Mouse (Mus musculus): ENCODE measurements at regions not wholly inside any gene's neighbourhood (a gene's known extent, or its start where the extent isn't known, plus 50 kb on each side); places are given as distances from the start of the nearest gene placed in this dataset.

DNA sequence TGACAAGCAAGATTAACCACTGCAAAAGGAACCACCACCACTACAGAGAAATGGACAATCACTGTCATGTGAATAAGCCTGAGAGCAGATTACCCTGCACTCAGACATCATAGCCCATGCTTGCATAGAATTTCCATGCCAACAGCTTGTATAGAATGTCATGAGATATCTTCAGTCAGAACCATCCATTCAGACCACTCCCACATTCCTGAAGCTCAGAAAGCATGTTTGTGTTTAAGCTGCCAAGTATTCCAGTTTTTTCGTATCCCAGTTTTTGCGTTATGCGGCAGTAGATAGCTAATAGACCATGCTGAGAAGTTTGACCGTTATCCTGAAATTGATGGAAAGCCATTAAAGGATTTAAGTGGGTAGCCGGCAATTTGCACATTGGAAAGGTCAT, 155.8 kb upstream of the Snx19 start:
- Histone ChIP-seq H3K27ac (ENCODE audit: control insufficient read depth, low read depth, low read length) (no peak overlapping the region), H3K4me3 (ENCODE audit: control insufficient read depth in 1 of 2, insufficient read depth in 1 of 2, low read depth in 2 of 2, low read length in 2 of 2) (no peak overlapping the region), H3K36me3 (ENCODE audit: control insufficient read depth in 1 of 2, insufficient read depth in 2 of 2, low read length in 2 of 2) (no peaks in the 10 kb centered on the region), H3K27me3 (ENCODE audit: control insufficient read depth in 1 of 2, insufficient read depth in 2 of 2, low read length in 2 of 2) (no peaks in the 10 kb centered on the region), H3K9ac (ENCODE audit: control insufficient read depth, low read depth, low read length, poor library complexity, severe bottlenecking) (no peak overlapping the region), H3K79me2 (ENCODE audit: control insufficient read depth, insufficient read depth, low read length, poor library complexity) (no peaks in the 10 kb centered on the region), H3K9me3 (replicated peaks; ENCODE audit: insufficient read depth, low read length) (no peaks in the 10 kb centered on the region), H3K4me1 (ENCODE audit: control insufficient read depth in 1 of 2, insufficient read depth in 2 of 2, low read length in 2 of 2) (no peaks in the 10 kb centered on the region)
- no peak for DNase-seq (ENCODE audit: low read depth, low spot score)
- TF ChIP-seq USF2 (IDR thresholded peaks at IDR 0.05; ENCODE audit: borderline replicate concordance in 1 of 2, insufficient read depth in 1 of 2, low read depth in 1 of 2, low read length in 2 of 2) (no peak), SIN3A (IDR thresholded peaks at IDR 0.05; ENCODE audit: low read length) (no peak), ELF1 (IDR thresholded peaks at IDR 0.05; ENCODE audit: low read depth, low read length) (no peak), MEF2A (IDR thresholded peaks at IDR 0.05; ENCODE audit: extremely low read depth, insufficient replicate concordance, low read depth, low read length, poor library complexity, severe bottlenecking) (no peak), POLR2AphosphoS5 (IDR thresholded peaks at IDR 0.05; ENCODE audit: borderline replicate concordance, low read depth, low read length) (no peak), MXI1 (IDR thresholded peaks at IDR 0.05; ENCODE audit: low read depth, low read length) (no peak), GABPA (IDR thresholded peaks at IDR 0.05; ENCODE audit: low read depth, low read length) (no peak), ZC3H11A (IDR thresholded peaks at IDR 0.05; ENCODE audit: low read depth, low read length) (no peak), GATA1 (IDR thresholded peaks at IDR 0.05; ENCODE audit: low read depth, low read length) (no peak), ZNF384 (IDR thresholded peaks at IDR 0.05; ENCODE audit: low read depth, low read length) (no peak), SMC3 (IDR thresholded peaks at IDR 0.05; ENCODE audit: low read depth, low read length) (no peak), RAD21 (IDR thresholded peaks at IDR 0.05; ENCODE audit: low read depth, low read length) (no peak), CHD2 (IDR thresholded peaks at IDR 0.05; ENCODE audit: low read length) (no peak), CTCF (IDR thresholded peaks at IDR 0.05 in 2 of 3, conservative IDR thresholded peaks at IDR 0.05 in 1 of 3; ENCODE audit: control insufficient read depth in 1 of 3, insufficient read depth in 1 of 3, low read depth in 2 of 3, low read length in 3 of 3, poor library complexity in 1 of 3, severe bottlenecking in 1 of 3) (no peak), TCF12 (IDR thresholded peaks at IDR 0.05; ENCODE audit: low read depth, low read length) (no peak), EP300 (IDR thresholded peaks at IDR 0.05; ENCODE audit: low read depth in 1 of 2, low read length in 2 of 2) (no peak)

DNA sequence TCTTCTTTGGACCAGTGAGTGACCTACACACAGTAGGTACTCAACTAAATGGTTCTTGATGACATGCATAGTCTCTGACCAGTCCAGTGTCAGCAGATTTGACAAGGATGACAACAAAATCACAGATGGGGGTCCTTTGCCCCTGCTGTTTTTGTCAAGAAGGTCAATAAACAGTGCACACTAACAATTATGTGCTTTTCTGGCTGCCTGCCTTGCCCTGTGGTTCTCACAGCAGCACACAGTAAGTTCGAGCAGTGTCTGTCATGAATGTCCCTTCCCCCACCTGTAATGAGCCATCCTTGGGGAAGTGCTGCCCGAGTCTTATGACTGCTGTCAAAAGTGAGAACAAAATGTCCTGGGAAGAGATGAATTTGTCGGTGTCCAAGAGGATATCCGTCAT, 153.1 kb upstream of the Snx19 start:
- Histone ChIP-seq H3K9ac (ENCODE audit: control insufficient read depth, low read depth, low read length, poor library complexity, severe bottlenecking) (no peak overlapping the region), H3K4me3 (ENCODE audit: control insufficient read depth in 1 of 2, insufficient read depth in 1 of 2, low read depth in 2 of 2, low read length in 2 of 2) (no peak overlapping the region), H3K4me1 (ENCODE audit: control insufficient read depth in 1 of 2, insufficient read depth in 2 of 2, low read length in 2 of 2) (no peaks in the 10 kb centered on the region), H3K9me3 (replicated peaks; ENCODE audit: insufficient read depth, low read length) (no peaks in the 10 kb centered on the region), H3K27ac (ENCODE audit: control insufficient read depth, low read depth, low read length) (no peak overlapping the region), H3K79me2 (ENCODE audit: control insufficient read depth, insufficient read depth, low read length, poor library complexity) (no peaks in the 10 kb centered on the region), H3K27me3 (ENCODE audit: control insufficient read depth in 1 of 2, insufficient read depth in 2 of 2, low read length in 2 of 2) (no peaks in the 10 kb centered on the region), H3K36me3 (ENCODE audit: control insufficient read depth in 1 of 2, insufficient read depth in 2 of 2, low read length in 2 of 2) (no peaks in the 10 kb centered on the region)
- no peak for DNase-seq (ENCODE audit: low read depth, low spot score)
- no peak for TF ChIP-seq TAL1 (IDR thresholded peaks at IDR 0.05; ENCODE audit: low read length)
- TF ChIP-seq MEF2A (IDR thresholded peaks at IDR 0.05; ENCODE audit: extremely low read depth, insufficient replicate concordance, low read depth, low read length, poor library complexity, severe bottlenecking), result no peak
- TF ChIP-seq ZKSCAN1 (IDR thresholded peaks at IDR 0.05; ENCODE audit: low read depth, low read length), result no peak
- no peak for TF ChIP-seq TBP (IDR thresholded peaks at IDR 0.05; ENCODE audit: low read depth, low read length)
- no peak for TF ChIP-seq MAX (IDR thresholded peaks at IDR 0.05; ENCODE audit: low read length)
- TF ChIP-seq CHD2 (IDR thresholded peaks at IDR 0.05; ENCODE audit: low read length), result no peak
- no peak for TF ChIP-seq USF1 (IDR thresholded peaks at IDR 0.05; ENCODE audit: low read depth, low read length)
- no peak for TF ChIP-seq MXI1 (IDR thresholded peaks at IDR 0.05; ENCODE audit: low read depth, low read length)
- TF ChIP-seq JUND (IDR thresholded peaks at IDR 0.05; ENCODE audit: low read depth, low read length), result no peak
- no peak for TF ChIP-seq E2F4 (IDR thresholded peaks at IDR 0.05; ENCODE audit: borderline replicate concordance, low read depth, low read length)
- no peak for TF ChIP-seq POLR2AphosphoS2 (IDR thresholded peaks at IDR 0.05; ENCODE audit: low read length)
